ENCODE assay signal across 18 mouse cellular contexts in the genomic region with DNA sequence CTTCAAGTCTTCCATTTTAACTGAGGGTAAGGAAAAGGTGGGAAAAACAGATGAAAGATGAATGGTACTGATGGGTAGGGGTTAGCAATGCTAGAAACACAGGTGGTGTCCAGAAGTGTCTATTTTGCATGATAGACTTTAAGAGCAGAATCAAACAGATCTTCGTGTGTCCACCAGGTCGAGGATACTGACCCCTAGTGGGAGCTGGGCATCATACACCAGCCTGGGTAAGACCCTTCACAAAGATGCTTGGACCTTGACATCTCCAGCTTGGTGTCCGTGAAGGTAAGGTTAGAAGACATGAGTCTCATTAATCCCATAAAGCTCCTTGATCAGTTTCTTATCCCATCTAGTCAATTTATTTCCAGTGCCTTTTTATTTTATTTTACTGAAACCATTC.
DNase-seq lines count a peak whose midpoint lies in the region; ATAC-seq and TF ChIP-seq lines count a peak whose summit lies in the region.
"Had no signal": no experiment of that assay in that cellular context is flagged by ENCODE, and none has a peak within 500 bp of the region (broad histone marks: within the 10 kb centered on the region; RNA-seq: fewer than 3 reads in every experiment).

No protein-coding gene starts in this region.

- peaks cover 5% of the 10 kb centered on the region; the same call in 1 of the 2 replicates for H3K4me1 ChIP-seq in forebrain, postnatal 0 days (ENCODE audit: insufficient read depth)
- H3K4me1 ChIP-seq in forebrain, embryonic 14.5 days (ENCODE audit: control insufficient read depth, insufficient read depth, low read length): no peaks in the 10 kb centered on the region; the same call in 1 of the 2 replicates
- no peaks in the 10 kb centered on the region for H3K4me1 ChIP-seq in liver, embryonic 14.5 days (replicated peaks; ENCODE audit: control insufficient read depth in 2 of 2, insufficient read depth in 2 of 2, low read length in 1 of 2)
- no peaks in the 10 kb centered on the region for H3K4me1 ChIP-seq in liver, embryonic 11.5 days (replicated peaks; ENCODE audit: control insufficient read depth, insufficient read depth, low read length)
- H3K4me1 ChIP-seq: forebrain, embryonic 12.5 days; intestine, embryonic 15.5 days had no signal

- POLR2A ChIA-PET in Patski (lab: Charles Lee): no interaction called here

- H3K9me3 ChIP-seq in forebrain, postnatal 0 days (ENCODE audit: low read length): no peaks in the 10 kb centered on the region
- H3K9me3 ChIP-seq in forebrain, embryonic 14.5 days (replicated peaks; ENCODE audit: control insufficient read depth, low read length): no peaks in the 10 kb centered on the region
- H3K9me3 ChIP-seq in liver, embryonic 14.5 days (ENCODE audit: control insufficient read depth, low read length): no peaks in the 10 kb centered on the region
- H3K9me3 ChIP-seq in liver, embryonic 11.5 days (ENCODE audit: control insufficient read depth, low read length): no peaks in the 10 kb centered on the region
- H3K9me3 ChIP-seq: forebrain, embryonic 12.5 days; heart, embryonic 15.5 days; hindbrain, embryonic 12.5 days; intestine, embryonic 15.5 days had no signal

- ATAC-seq in forebrain, postnatal 0 days: no peak
- ATAC-seq in forebrain, embryonic 14.5 days: no peak
- no peak for ATAC-seq in liver, embryonic 14.5 days (ENCODE audit: insufficient read depth)
- no peak for ATAC-seq in liver, embryonic 11.5 days (replicated peaks; ENCODE audit: low FRiP score)
- ATAC-seq in Patski: no peak
- ATAC-seq: intestine, embryonic 15.5 days; liver, postnatal 0 days had no signal

- no peak for DNase-seq in forebrain, postnatal 0 days
- DNase-seq in forebrain, embryonic 14.5 days (ENCODE audit: low spot score): no peak
- no peak for DNase-seq in liver, embryonic 14.5 days (ENCODE audit: low read depth in 3 of 3, low spot score in 3 of 3)
- no peak for DNase-seq in liver, embryonic 11.5 days (ENCODE audit: low spot score)
- peak; percentile 34 for DNase-seq in A20 (ENCODE audit: low read depth, low spot score)
- no peak for DNase-seq in Patski (ENCODE audit: low read depth, low spot score)
- DNase-seq in spleen, postnatal 14 days (ENCODE audit: low spot score in 2 of 2): no peak
- DNase-seq in ovary, adult 18-20 months (ENCODE audit: low spot score): no peak
- DNase-seq: adrenal gland, postnatal 10 days; cerebellum, adult 9-11 months; embryo, embryonic 11 days; liver, postnatal 0 days; right cerebral cortex, adult 18-20 months had no signal

- CTCF ChIA-PET in Patski (lab: Charles Lee): interaction anchor here (1.4 kb wide), 1 partner anchor 20 kb away, joined by 4 read pairs; no protein-coding TSS in a partner anchor

- TF ChIP-seq CTCF in forebrain, postnatal 0 days (IDR thresholded peaks at IDR 0.05; ENCODE audit: low read depth): 0 out of 2 replicates have a peak, but pooled peaks have one; percentile 9
- TF ChIP-seq CTCF in liver, embryonic 14.5 days (IDR thresholded peaks at IDR 0.05; ENCODE audit: low read depth): peak; percentile 27; the same call in 1 of the 2 replicates
- TF ChIP-seq CTCF in Patski (IDR thresholded peaks at IDR 0.05): peak; percentile 62

- H3K4me3 ChIP-seq in forebrain, postnatal 0 days (ENCODE audit: low read depth, low read length): no peak overlapping the region
- no peak overlapping the region for H3K4me3 ChIP-seq in forebrain, embryonic 14.5 days (ENCODE audit: low read depth, low read length)
- no peak overlapping the region for H3K4me3 ChIP-seq in liver, embryonic 14.5 days (ENCODE audit: insufficient read depth in 1 of 2, low read depth in 2 of 2, low read length in 2 of 2)
- no peak overlapping the region for H3K4me3 ChIP-seq in liver, embryonic 11.5 days (ENCODE audit: low read depth, low read length)
- H3K4me3 ChIP-seq: forebrain, embryonic 12.5 days; heart, embryonic 15.5 days; hindbrain, embryonic 12.5 days; intestine, embryonic 15.5 days; myocyte had no signal

- WGBS in forebrain, postnatal 0 days: 53% methylated on average over 3 of the region's 3 CpGs
- WGBS in forebrain, embryonic 14.5 days: 45% methylated on average over 3 of the region's 3 CpGs
- WGBS in liver, embryonic 14.5 days (ENCODE audit: insufficient replicate concordance): 25% methylated on average over 3 of the region's 3 CpGs
- 46% methylated on average over 3 of the region's 3 CpGs for WGBS in liver, embryonic 11.5 days

- H3K27ac ChIP-seq in forebrain, postnatal 0 days (ENCODE audit: low read depth, low read length): no peak overlapping the region
- H3K27ac ChIP-seq in forebrain, embryonic 14.5 days (ENCODE audit: low read depth, low read length): no peak overlapping the region
- no peak overlapping the region for H3K27ac ChIP-seq in liver, embryonic 14.5 days
- no peak overlapping the region for H3K27ac ChIP-seq in liver, embryonic 11.5 days (ENCODE audit: low read depth, low read length)
- H3K27ac ChIP-seq: forebrain, embryonic 12.5 days; heart, embryonic 15.5 days; hindbrain, embryonic 12.5 days; intestine, embryonic 15.5 days had no signal

- H3K27me3 ChIP-seq in forebrain, postnatal 0 days (ENCODE audit: insufficient read depth, low read length): no peaks in the 10 kb centered on the region
- no peaks in the 10 kb centered on the region for H3K27me3 ChIP-seq in forebrain, embryonic 14.5 days (replicated peaks; ENCODE audit: control insufficient read depth, insufficient read depth, low read length)
- no peaks in the 10 kb centered on the region for H3K27me3 ChIP-seq in liver, embryonic 14.5 days (ENCODE audit: control insufficient read depth, insufficient read depth, low read length)
- H3K27me3 ChIP-seq in liver, embryonic 11.5 days (replicated peaks; ENCODE audit: control insufficient read depth, insufficient read depth, low read length): no peaks in the 10 kb centered on the region
- H3K27me3 ChIP-seq in Patski: peaks cover 10% of the 10 kb centered on the region
- H3K27me3 ChIP-seq: forebrain, embryonic 12.5 days; heart, embryonic 15.5 days; intestine, embryonic 15.5 days had no signal

- in situ Hi-C loops in Patski (cut with MboI; ENCODE audit: low pct_unique_long_range_greater_than_20kb): loop anchor here (10.0 kb wide), 1 partner anchor 623 kb away; no protein-coding TSS in a partner anchor

- H3K9ac ChIP-seq in forebrain, postnatal 0 days: no peak overlapping the region
- no peak overlapping the region for H3K9ac ChIP-seq in forebrain, embryonic 14.5 days (ENCODE audit: low read length)
- no peak overlapping the region for H3K9ac ChIP-seq in liver, embryonic 14.5 days (replicated peaks)
- H3K9ac ChIP-seq in liver, embryonic 11.5 days (ENCODE audit: low read depth, low read length): no peak overlapping the region
- H3K9ac ChIP-seq: forebrain, embryonic 12.5 days; heart, embryonic 15.5 days; hindbrain, embryonic 12.5 days; intestine, embryonic 15.5 days; liver, postnatal 0 days had no signal

- H3K4me2 ChIP-seq in forebrain, postnatal 0 days (ENCODE audit: low read depth): no peak overlapping the region
- no peak overlapping the region for H3K4me2 ChIP-seq in forebrain, embryonic 14.5 days (ENCODE audit: low read length)
- H3K4me2 ChIP-seq in liver, embryonic 14.5 days (ENCODE audit: low read depth): no peak overlapping the region
- no peak overlapping the region for H3K4me2 ChIP-seq in liver, embryonic 11.5 days
- H3K4me2 ChIP-seq: forebrain, embryonic 12.5 days; heart, embryonic 15.5 days; hindbrain, embryonic 12.5 days; intestine, embryonic 15.5 days had no signal

- H3K36me3 ChIP-seq in forebrain, postnatal 0 days (ENCODE audit: insufficient read depth): no peaks in the 10 kb centered on the region
- H3K36me3 ChIP-seq in forebrain, embryonic 14.5 days (ENCODE audit: control insufficient read depth, insufficient read depth, low read length): no peaks in the 10 kb centered on the region
- H3K36me3 ChIP-seq in liver, embryonic 14.5 days (replicated peaks; ENCODE audit: control insufficient read depth, insufficient read depth, low read depth): no peaks in the 10 kb centered on the region
- no peaks in the 10 kb centered on the region for H3K36me3 ChIP-seq in liver, embryonic 11.5 days (ENCODE audit: control insufficient read depth, insufficient read depth, low read length)
- H3K36me3 ChIP-seq: forebrain, embryonic 12.5 days; heart, embryonic 15.5 days; hindbrain, embryonic 12.5 days; intestine, embryonic 15.5 days had no signal

- no peak for TF ChIP-seq EP300 in liver, embryonic 14.5 days (IDR thresholded peaks at IDR 0.05; ENCODE audit: low read depth)

Comparison
In these comparisons a context has a peak if more than half of its experiments do, and no peak if none do; other contexts are left out.
1. CTCF ChIP-seq: peak in every context shown above with its lines; median percentile 62 in Patski; 27 in liver, embryonic 14.5 days; 9 in forebrain, postnatal 0 days.